In genomic region chr1:181576322-181576721, GRCm38 (mm10) we compare ENCODE assay signal across 20 mouse cellular contexts. TPM values are rescaled to one million over a fixed set of nuclear protein-coding genes. Genes with fewer than 3 reads are reported as not detected.
"Had no signal": no experiment of that assay in that cellular context is flagged by ENCODE, and none has a peak within 500 bp of the region (broad histone marks: within the 10 kb centered on the region; RNA-seq: fewer than 3 reads in every experiment).

Gene Dnah14, plus strand, starts transcription at chr1:181576559.

- H3K36me3 ChIP-seq: liver, embryonic 13.5 days; liver, embryonic 15.5 days; lung, embryonic 15.5 days; midbrain, embryonic 13.5 days; midbrain, embryonic 15.5 days; neural tube, embryonic 12.5 days; stomach, embryonic 15.5 days had no signal

- H3K4me3 ChIP-seq: liver, embryonic 13.5 days; liver, embryonic 15.5 days; lung, embryonic 15.5 days; megakaryocyte, embryonic 14.5 days; midbrain, embryonic 13.5 days; midbrain, embryonic 15.5 days; neural tube, embryonic 12.5 days; stomach, embryonic 15.5 days had no signal

- H3K27me3 ChIP-seq: liver, embryonic 13.5 days; liver, embryonic 15.5 days; lung, embryonic 15.5 days; midbrain, embryonic 13.5 days; midbrain, embryonic 15.5 days; neural tube, embryonic 12.5 days; stomach, embryonic 15.5 days had no signal

- H3K4me1 ChIP-seq: liver, embryonic 13.5 days; liver, embryonic 15.5 days; lung, embryonic 15.5 days; megakaryocyte, embryonic 14.5 days; midbrain, embryonic 15.5 days; neural tube, embryonic 12.5 days; stomach, embryonic 15.5 days had no signal

- H3K4me2 ChIP-seq: liver, embryonic 13.5 days; liver, embryonic 15.5 days; lung, embryonic 15.5 days; midbrain, embryonic 11.5 days; midbrain, embryonic 13.5 days; midbrain, embryonic 15.5 days; neural tube, embryonic 12.5 days; stomach, embryonic 15.5 days had no signal

- DNase-seq: liver; liver, embryonic 13.5 days; lung, adult 2 months; lung, postnatal 10 days; lung, postnatal 36 days; right cerebral cortex, postnatal 14 days; thymus, adult 18-20 months; thymus, postnatal 25 days; thymus, postnatal 4 days had no signal

- H3K9me3 ChIP-seq: liver, embryonic 13.5 days; liver, embryonic 15.5 days; lung, embryonic 15.5 days; megakaryocyte, embryonic 14.5 days; midbrain, embryonic 13.5 days; midbrain, embryonic 15.5 days; neural tube, embryonic 12.5 days; stomach, embryonic 15.5 days had no signal

- H3K9ac ChIP-seq: liver, embryonic 13.5 days; liver, embryonic 15.5 days; lung, embryonic 15.5 days; midbrain, embryonic 13.5 days; midbrain, embryonic 15.5 days; neural tube, embryonic 12.5 days; stomach, embryonic 15.5 days had no signal

- H3K27ac ChIP-seq: liver, embryonic 13.5 days; liver, embryonic 15.5 days; lung, embryonic 15.5 days; macrophage; midbrain, embryonic 13.5 days; midbrain, embryonic 15.5 days; neural tube, embryonic 12.5 days; stomach, embryonic 15.5 days; stomach, postnatal 0 days had no signal

- ATAC-seq: midbrain, embryonic 13.5 days; midbrain, embryonic 15.5 days had no signal

RNA-seq across cellular contexts. Expression of gene Dnah14, which starts in this region (rescaled TPM):
- polyA plus RNA-seq: macrophage; spleen, adult 2 months had no signal
